Mouse (Mus musculus) embryo, embryonic 11 days (tissue): Measurements from ENCODE around the gene Mip.
"Not testable (repeated sequence)": the region's sequence is repeated elsewhere in the genome, so short reads cannot be mapped to it uniquely, and the experiment has no call there.

Experiments used
- DNase-seq: peaks from one replicate; pipeline ENCODE4 v3.0.0-alpha.2; 2015

The Mip gene

DNA sequence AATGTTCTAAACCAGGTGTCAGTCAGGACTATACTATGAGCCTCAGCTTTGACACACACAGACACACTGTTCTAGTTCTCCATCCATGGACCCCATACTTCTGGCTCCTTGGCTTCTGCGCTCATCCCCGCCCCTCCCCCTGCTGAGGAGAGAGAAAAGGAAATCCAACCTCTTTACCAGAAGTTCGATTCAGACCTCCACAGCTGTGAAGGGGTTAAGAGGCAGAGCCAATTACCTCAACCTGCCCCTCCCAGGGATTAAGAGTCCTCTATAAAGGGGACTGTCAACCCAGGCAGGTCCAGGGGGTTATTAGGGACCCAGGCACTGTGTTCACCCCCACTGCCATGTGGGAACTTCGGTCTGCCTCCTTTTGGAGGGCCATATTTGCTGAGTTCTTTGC, at the start of gene Mip:
Mip (plus strand) TSS at position 301 of the 400 bp plus-strand sequence.
- DNase-seq, result no peak

DNA sequence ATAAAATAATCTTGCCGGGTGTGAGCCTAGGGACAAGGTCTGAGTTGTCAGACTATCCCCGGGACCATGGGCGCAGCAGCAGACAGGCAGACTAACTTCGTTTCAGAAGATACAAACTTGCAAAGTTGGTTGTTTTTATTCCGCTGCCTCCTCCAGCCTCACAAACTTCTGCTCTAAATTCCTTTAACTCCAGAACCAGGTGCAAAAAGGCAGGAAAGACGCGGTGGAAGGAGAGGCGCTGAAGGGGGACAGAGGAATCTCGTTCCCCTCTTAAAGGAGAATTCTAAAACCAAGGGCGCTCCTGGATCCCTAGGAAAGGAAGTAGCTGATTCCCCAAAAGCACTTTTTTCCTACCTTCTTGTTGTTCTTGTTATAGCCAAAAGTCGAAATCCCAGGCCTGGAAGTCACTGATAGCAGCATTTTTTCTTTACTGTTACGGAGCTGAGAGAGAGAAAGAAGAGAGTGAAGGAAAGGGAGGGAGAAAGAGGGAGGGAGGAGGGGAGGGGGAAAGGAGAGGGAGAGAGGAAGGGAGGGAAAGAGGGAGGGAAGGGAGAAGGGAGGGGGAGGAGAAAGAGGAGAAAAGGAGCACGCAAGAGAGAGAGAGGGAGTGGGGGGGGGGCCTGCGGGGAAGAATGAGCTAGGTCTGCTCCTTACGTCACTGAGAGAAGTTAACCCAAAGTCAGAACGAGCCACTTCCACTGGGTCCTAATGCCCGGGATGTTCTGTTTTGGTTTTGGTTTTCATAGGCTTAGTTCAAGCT, 49.5 kb upstream of the Mip start:
- DNase-seq, result peak; percentile 91

- DNase-seq, result no peak
These were observed 48.3 kb upstream of the Mip start for GRCm38 (mm10) chr10:128177316-128177715.

- peak; percentile 47 for DNase-seq
These were observed 45.6 kb upstream of the Mip start, which contains the start of gene Rbms2 for GRCm38 (mm10) chr10:128179989-128180388. TSS of gene Rbms2 (minus strand) at chr10:128180297.

DNA sequence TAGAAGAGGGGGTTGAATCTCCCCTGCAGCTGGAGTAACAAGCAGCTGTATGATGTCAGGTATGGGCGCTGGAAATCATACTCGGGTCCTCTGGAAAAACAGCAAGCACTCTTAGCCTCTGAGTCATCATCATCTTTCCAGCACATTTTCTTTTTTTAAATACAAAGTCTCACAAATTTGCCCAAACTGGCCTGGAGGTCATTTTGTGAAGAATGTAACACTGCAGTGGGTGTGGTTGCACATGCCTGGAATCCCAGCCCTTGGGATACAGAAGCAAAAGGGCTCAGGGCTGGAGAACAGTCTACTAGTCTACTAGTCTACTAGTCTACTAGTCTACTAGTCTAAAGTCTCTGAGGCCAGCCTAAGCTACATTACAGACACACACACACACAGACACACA, 41.3 kb upstream of the Mip start:
- DNase-seq, result no peak

DNA sequence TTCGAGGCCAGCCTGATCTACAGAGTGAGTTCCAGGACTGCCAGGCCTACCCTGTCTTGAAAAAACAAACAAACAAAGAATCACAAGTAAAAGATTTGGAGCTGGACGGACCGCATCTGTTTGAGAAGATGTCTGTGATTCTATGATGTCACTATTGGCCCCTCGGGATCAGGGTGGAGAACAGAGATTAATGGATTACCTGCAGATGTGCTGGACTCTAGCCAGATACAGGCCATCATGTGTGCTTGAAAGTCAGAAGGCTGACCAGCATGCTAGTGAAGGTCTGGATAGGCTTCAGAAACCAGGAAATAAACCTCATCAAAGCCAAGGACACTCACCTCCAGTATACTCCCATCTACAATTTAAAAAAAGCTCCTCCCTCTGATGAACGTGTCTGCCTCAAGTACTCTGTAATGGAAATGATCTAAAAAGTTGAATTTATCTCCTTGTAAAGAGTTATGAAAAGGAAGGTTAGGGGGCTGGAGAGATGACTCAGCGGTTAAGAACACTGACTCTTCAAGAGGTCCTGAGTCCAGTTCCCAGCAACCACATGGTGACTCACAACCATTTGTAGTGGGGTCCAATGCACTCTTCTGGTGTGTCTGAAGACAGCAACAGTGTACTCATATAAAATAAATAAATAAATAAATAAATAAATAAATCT, 40.2 kb upstream of the Mip start:
- no peak for DNase-seq

- peak; percentile 85 for DNase-seq
These were observed 39.7 kb upstream of the Mip start for GRCm38 (mm10) chr10:128185959-128186358.

- no peak for DNase-seq
These were observed 38.4 kb upstream of the Mip start for GRCm38 (mm10) chr10:128187181-128187605.

DNA sequence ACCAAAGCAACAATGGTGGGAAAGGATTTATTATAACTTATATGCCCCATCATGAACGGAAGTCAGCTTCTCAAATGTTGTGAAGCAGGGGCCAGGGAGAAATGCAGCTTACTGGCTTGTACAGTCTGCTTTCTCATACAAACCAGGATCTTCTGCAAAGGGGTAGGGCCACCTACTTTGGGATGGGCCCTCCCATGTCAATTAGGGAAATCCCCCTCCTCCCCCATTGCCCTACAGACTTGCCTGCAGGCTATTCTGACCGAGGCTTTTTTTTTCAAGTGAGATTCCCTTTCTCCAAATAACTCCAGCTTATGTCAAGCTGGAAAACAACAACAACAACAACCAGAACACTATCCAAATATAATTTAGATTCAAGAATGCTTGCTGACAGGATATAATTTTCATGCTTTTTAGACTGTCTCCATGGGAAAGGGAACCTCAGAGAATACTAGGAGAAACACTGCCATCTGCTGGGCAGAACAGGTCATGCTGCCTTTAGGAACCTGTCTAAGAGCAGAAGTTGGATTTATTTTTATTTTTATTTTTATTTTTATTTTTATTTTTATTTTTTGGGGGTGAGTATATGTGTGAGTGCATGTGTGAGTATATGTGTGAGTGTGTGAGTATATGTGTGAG, 37.3 kb upstream of the Mip start:
- peak; percentile 83 for DNase-seq

- no peak for DNase-seq
These were observed 34.2 kb upstream of the Mip start for GRCm38 (mm10) chr10:128191472-128191871.

GRCm38 (mm10) chr10:128192030-128192766, 33.4 kb upstream of the Mip start:
- not testable (repeated sequence) for DNase-seq

- DNase-seq, result no peak
These were observed 32.5 kb upstream of the Mip start for GRCm38 (mm10) chr10:128193113-128193512.

DNA sequence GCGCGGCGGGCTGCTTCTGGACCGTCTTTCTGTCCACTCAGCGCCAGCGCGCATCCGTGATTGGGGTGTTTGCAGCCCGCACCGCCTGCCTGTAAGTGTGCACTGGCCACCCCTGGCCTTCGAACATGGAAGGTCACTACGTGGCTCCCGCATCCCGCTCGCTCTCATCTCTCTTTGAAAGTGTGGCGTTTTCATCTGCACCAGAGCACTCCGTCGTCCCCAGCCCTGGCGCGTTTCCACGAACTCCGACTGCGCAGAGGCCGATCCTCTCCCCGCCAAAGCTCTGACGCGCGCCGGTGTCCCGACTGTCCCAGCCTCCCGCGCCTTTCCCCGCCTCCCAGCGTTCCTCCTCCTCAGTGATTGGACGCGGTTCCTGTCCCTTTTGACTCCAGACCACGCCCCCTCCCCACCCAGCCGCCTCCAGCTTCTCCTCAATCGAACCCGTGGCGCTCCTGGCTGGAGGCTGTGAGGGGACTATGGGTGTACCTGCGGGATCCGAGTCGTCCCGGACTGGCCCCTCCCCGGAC, 31.6 kb upstream of the Mip start, which contains the start of gene Gls2:
Gls2 (plus strand) TSS at position 434 of the 527 bp plus-strand sequence.
- peak; percentile 97 for DNase-seq

- no peak for DNase-seq
These were observed 30.8 kb upstream of the Mip start for GRCm38 (mm10) chr10:128194551-128195461.

- DNase-seq, result no peak
These were observed 23.8 kb upstream of the Mip start for GRCm38 (mm10) chr10:128201856-128202255.

GRCm38 (mm10) chr10:128204941-128205340, 20.7 kb upstream of the Mip start:
- no peak for DNase-seq

DNA sequence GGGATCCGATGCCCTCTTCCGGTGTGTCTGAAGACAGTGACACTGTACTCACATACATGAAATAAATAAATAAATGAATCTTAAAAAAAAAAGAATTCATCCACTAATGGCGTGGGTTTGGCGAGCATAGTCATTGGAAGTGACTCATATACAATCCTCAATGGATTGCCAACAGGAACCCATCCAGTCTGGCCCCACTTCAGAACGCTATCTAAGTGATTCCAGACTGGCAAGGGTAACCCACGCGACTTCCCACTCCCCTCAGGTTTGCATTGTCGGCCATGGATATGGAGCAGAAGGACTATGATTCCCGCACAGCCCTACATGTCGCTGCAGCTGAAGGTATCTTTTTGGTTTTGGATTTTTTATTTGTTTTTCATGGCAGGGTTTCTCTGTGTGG, 17.3 kb upstream of the Mip start:
- no peak for DNase-seq

- DNase-seq, result no peak
These were observed 16.2 kb upstream of the Mip start for GRCm38 (mm10) chr10:128209311-128210009.

- DNase-seq, result no peak
These were observed 15.5 kb upstream of the Mip start for GRCm38 (mm10) chr10:128210131-128210530.

DNA sequence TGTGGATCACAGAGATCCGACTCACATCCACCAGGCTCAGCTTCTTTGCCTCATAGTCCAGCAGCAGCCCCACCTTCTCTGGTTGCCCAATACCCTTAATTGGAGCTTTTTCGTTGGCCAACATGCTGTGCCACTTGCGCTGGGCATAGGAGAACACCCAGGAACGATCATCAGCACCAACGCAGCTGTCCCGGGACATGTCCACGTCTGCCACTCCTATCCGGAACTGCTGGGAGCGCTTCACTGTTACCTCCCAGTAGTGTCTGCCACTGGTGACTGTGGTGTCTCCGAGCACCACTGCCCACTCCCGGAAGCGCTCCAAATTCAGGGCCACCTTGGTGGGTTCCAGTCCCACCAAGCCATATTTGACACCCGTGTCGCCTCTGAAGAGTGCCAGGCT, 14.7 kb upstream of the Mip start:
- DNase-seq, result no peak
